Mouse (Mus musculus) layer of hippocampus, postnatal 36 days (tissue): ENCODE results near the gene Gm26661. TPM values are rescaled to one million over a fixed set of nuclear protein-coding genes. Genes with fewer than 3 reads are reported as not detected.

ENCODE experiments used
- DNase-seq, 2 experiments: peaks; one replicate each; pipeline ENCODE4 v3.0.0; 2022
- total RNA-seq, 2 experiments: library from RNA; stranded (reverse); gene quantifications; 2 replicates each; pipeline ENCODE4 v1.2.3; 2021

Gene Gm26661
- total RNA-seq, 2 experiments from 2014 or later, result not detected

- no peak for DNase-seq
Measured at GRCm38 (mm10) chr14:7821341-7821740, 30.0 kb downstream of the Gm26661 start.

- DNase-seq, result no peak
Measured at GRCm38 (mm10) chr14:7822693-7823092, 31.3 kb downstream of the Gm26661 start.

- DNase-seq, result no peak
Measured at GRCm38 (mm10) chr14:7824651-7825268, 33.4 kb downstream of the Gm26661 start.

GRCm38 (mm10) chr14:7826151-7826937 is 35.0 kb downstream of the Gm26661 start:
- peak in 1 of 2 experiments; percentile 16 for DNase-seq

- no peak for DNase-seq
Measured at GRCm38 (mm10) chr14:7829181-7829580, 37.8 kb downstream of the Gm26661 start.

- DNase-seq, result no peak
Measured at GRCm38 (mm10) chr14:7831770-7832439, 40.5 kb downstream of the Gm26661 start.

GRCm38 (mm10) chr14:7832440-7832783 is 41.0 kb downstream of the Gm26661 start:
- DNase-seq, result no peak

- DNase-seq, result no peak
Measured at GRCm38 (mm10) chr14:7833458-7833857, 42.1 kb downstream of the Gm26661 start.

- no peak for DNase-seq
Measured at GRCm38 (mm10) chr14:7838564-7839089, 47.2 kb downstream of the Gm26661 start.

GRCm38 (mm10) chr14:7839950-7840514 is 48.6 kb downstream of the Gm26661 start:
- no peak for DNase-seq

Other genes with a start within 250 kb of the Gm26661 start
- 1 to 10 TPM; 8.8 to 9.8 TPM for gene Gm3558, start 223.0 kb upstream of the Gm26661 start, total RNA-seq
- gene Gm10338, start 196.0 kb upstream of the Gm26661 start, total RNA-seq, result not detected
- gene Gm10128, start 147.6 kb upstream of the Gm26661 start, total RNA-seq, result not detected
- 10 to 100 TPM; 37.0 to 73.4 TPM for gene Flnb, start 26.4 kb downstream of the Gm26661 start, total RNA-seq
- gene Gm45521, start 165.7 kb downstream of the Gm26661 start, total RNA-seq, result not detected
- gene Dnase1l3, start 203.0 kb downstream of the Gm26661 start, total RNA-seq, result not detected
- 10 to 100 TPM; 76.2 to 80.1 TPM for gene Abhd6, start 211.3 kb downstream of the Gm26661 start, total RNA-seq